Mouse (Mus musculus): ENCODE results near the gene Terb1. TPM values are rescaled to one million over a fixed set of nuclear protein-coding genes. Genes with fewer than 3 reads are reported as not detected.

Gene Terb1
- polyA plus RNA-seq, 1 experiment from 2014 or later, result 0.32 TPM

GRCm38 (mm10) chr8:104433191-104433842 is 76.4 kb downstream of the Terb1 start:
- no peaks in the 10 kb centered on the region for H3K9me3 ChIP-seq
- no peak overlapping the region for H3K27ac ChIP-seq (replicated peaks)
- no peaks in the 10 kb centered on the region for H3K27me3 ChIP-seq
- ATAC-seq (ENCODE audit: low FRiP score, low read depth), result no peak
- H3K36me3 ChIP-seq, result peaks cover 97% of the 10 kb centered on the region
- no peak overlapping the region for H3K4me3 ChIP-seq
- WGBS, result 97% methylated on average over 5 of the region's 5 CpGs
- no peak overlapping the region for H3K4me2 ChIP-seq (replicated peaks)
- H3K9ac ChIP-seq (replicated peaks), result no peak overlapping the region
- peaks cover 5% of the 10 kb centered on the region; the same call in 1 of the 2 replicates for H3K4me1 ChIP-seq

- no peak overlapping the region for H3K9ac ChIP-seq (replicated peaks)
- ATAC-seq (ENCODE audit: low FRiP score, low read depth), result no peak
- 98% methylated on average over 6 of the region's 6 CpGs for WGBS
- H3K27ac ChIP-seq (replicated peaks), result no peak overlapping the region
- H3K4me3 ChIP-seq, result no peak overlapping the region
- peaks cover 99% of the 10 kb centered on the region for H3K36me3 ChIP-seq
- H3K4me2 ChIP-seq (replicated peaks), result no peak overlapping the region
- peaks cover 5% of the 10 kb centered on the region; the same call in 1 of the 2 replicates for H3K4me1 ChIP-seq
- H3K9me3 ChIP-seq, result no peaks in the 10 kb centered on the region
- no peaks in the 10 kb centered on the region for H3K27me3 ChIP-seq
These were observed 77.1 kb downstream of the Terb1 start for GRCm38 (mm10) chr8:104432656-104433055.

- Histone ChIP-seq H3K27ac (replicated peaks) (no peak overlapping the region), H3K9me3 (no peaks in the 10 kb centered on the region), H3K4me3 (no peak overlapping the region), H3K36me3 (peaks cover 99% of the 10 kb centered on the region), H3K4me2 (replicated peaks) (no peak overlapping the region), H3K27me3 (no peaks in the 10 kb centered on the region), H3K9ac (replicated peaks) (no peak overlapping the region), H3K4me1 (peaks cover 3% of the 10 kb centered on the region; the same call in 1 of the 2 replicates)
- ATAC-seq (ENCODE audit: low FRiP score, low read depth), result no peak
- 87% methylated on average over 7 of the region's 7 CpGs for WGBS
These were observed 79.5 kb downstream of the Terb1 start for GRCm38 (mm10) chr8:104430230-104430629.

GRCm38 (mm10) chr8:104427703-104428102 is 82.0 kb downstream of the Terb1 start:
- Histone ChIP-seq H3K27me3 (no peaks in the 10 kb centered on the region), H3K36me3 (peaks cover 98% of the 10 kb centered on the region), H3K9ac (replicated peaks) (no peak overlapping the region), H3K4me2 (replicated peaks) (no peak overlapping the region), H3K4me1 (no peaks in the 10 kb centered on the region), H3K27ac (replicated peaks) (no peak overlapping the region), H3K9me3 (no peaks in the 10 kb centered on the region), H3K4me3 (no peak overlapping the region)
- 94% methylated on average over 13 of the region's 13 CpGs for WGBS
- ATAC-seq (ENCODE audit: low FRiP score, low read depth), result no peak

GRCm38 (mm10) chr8:104422313-104422712 is 87.4 kb downstream of the Terb1 start:
- ATAC-seq (ENCODE audit: low FRiP score, low read depth), result no peak
- WGBS, result 93% methylated on average over 6 of the region's 6 CpGs
- no peak overlapping the region for H3K9ac ChIP-seq (replicated peaks)

GRCm38 (mm10) chr8:104416022-104416421 is 93.7 kb downstream of the Terb1 start:
- Histone ChIP-seq H3K4me1 (no peaks in the 10 kb centered on the region), H3K27ac (replicated peaks) (no peak overlapping the region), H3K9ac (replicated peaks) (no peak overlapping the region), H3K4me3 (no peak overlapping the region), H3K27me3 (no peaks in the 10 kb centered on the region), H3K4me2 (replicated peaks) (no peak overlapping the region), H3K9me3 (no peaks in the 10 kb centered on the region), H3K36me3 (peaks cover 39% of the 10 kb centered on the region)
- no peak for ATAC-seq (ENCODE audit: low FRiP score, low read depth)
- WGBS, result 88% methylated on average over 6 of the region's 6 CpGs

More at GRCm38 (mm10) chr8:104422313-104422712, 87.4 kb downstream of the Terb1 start:
- Histone ChIP-seq H3K4me3 (no peak overlapping the region), H3K4me1 (no peaks in the 10 kb centered on the region), H3K36me3 (peaks cover 95% of the 10 kb centered on the region), H3K27me3 (no peaks in the 10 kb centered on the region), H3K27ac (replicated peaks) (no peak overlapping the region), H3K9me3 (no peaks in the 10 kb centered on the region), H3K4me2 (replicated peaks) (no peak overlapping the region)

GRCm38 (mm10) chr8:104414204-104414603 is 95.5 kb downstream of the Terb1 start:
- no peak overlapping the region for H3K4me2 ChIP-seq (replicated peaks)
- no peaks in the 10 kb centered on the region for H3K9me3 ChIP-seq
- WGBS, result 59% methylated on average over 3 of the region's 3 CpGs
- no peak overlapping the region for H3K9ac ChIP-seq (replicated peaks)
- H3K4me3 ChIP-seq, result no peak overlapping the region
- ATAC-seq (ENCODE audit: low FRiP score, low read depth), result no peak
- H3K36me3 ChIP-seq, result peaks cover 21% of the 10 kb centered on the region
- no peaks in the 10 kb centered on the region for H3K4me1 ChIP-seq
- no peak overlapping the region for H3K27ac ChIP-seq (replicated peaks)
- no peaks in the 10 kb centered on the region for H3K27me3 ChIP-seq

GRCm38 (mm10) chr8:104413770-104414169 is 95.9 kb downstream of the Terb1 start:
- Histone ChIP-seq H3K27me3 (no peaks in the 10 kb centered on the region), H3K9me3 (no peaks in the 10 kb centered on the region), H3K27ac (replicated peaks) (no peak overlapping the region), H3K4me3 (no peak overlapping the region), H3K36me3 (peaks cover 17% of the 10 kb centered on the region), H3K9ac (replicated peaks) (no peak overlapping the region), H3K4me1 (no peaks in the 10 kb centered on the region), H3K4me2 (replicated peaks) (no peak overlapping the region)
- 0 out of 2 replicates have a peak, but pooled peaks have one; percentile 38 for ATAC-seq (ENCODE audit: low FRiP score, low read depth)
- WGBS, result 79% methylated on average over 4 of the region's 4 CpGs

GRCm38 (mm10) chr8:104412805-104413532 is 96.7 kb downstream of the Terb1 start:
- H3K4me3 ChIP-seq, result no peak overlapping the region
- no peaks in the 10 kb centered on the region for H3K27me3 ChIP-seq
- no peak overlapping the region for H3K4me2 ChIP-seq (replicated peaks)
- peaks cover 11% of the 10 kb centered on the region for H3K36me3 ChIP-seq
- no peak overlapping the region for H3K9ac ChIP-seq (replicated peaks)
- no peaks in the 10 kb centered on the region for H3K9me3 ChIP-seq
- ATAC-seq (ENCODE audit: low FRiP score, low read depth), result no peak
- H3K4me1 ChIP-seq, result no peaks in the 10 kb centered on the region
- no peak overlapping the region for H3K27ac ChIP-seq (replicated peaks)
- 85% methylated on average over 7 of the region's 7 CpGs for WGBS

GRCm38 (mm10) chr8:104411972-104412371 is 97.7 kb downstream of the Terb1 start:
- Histone ChIP-seq H3K4me1 (no peaks in the 10 kb centered on the region), H3K27ac (replicated peaks) (no peak overlapping the region), H3K4me2 (replicated peaks) (no peak overlapping the region), H3K27me3 (no peaks in the 10 kb centered on the region), H3K9me3 (no peaks in the 10 kb centered on the region), H3K4me3 (no peak overlapping the region), H3K36me3 (peaks cover under 1% of the 10 kb centered on the region), H3K9ac (replicated peaks) (no peak overlapping the region)
- ATAC-seq (ENCODE audit: low FRiP score, low read depth), result no peak
- 82% methylated on average over 3 of the region's 3 CpGs for WGBS

GRCm38 (mm10) chr8:104411468-104411867 is 98.2 kb downstream of the Terb1 start:
- Histone ChIP-seq H3K27ac (replicated peaks) (no peak overlapping the region), H3K27me3 (no peaks in the 10 kb centered on the region), H3K9me3 (no peaks in the 10 kb centered on the region), H3K4me3 (no peak overlapping the region), H3K9ac (replicated peaks) (no peak overlapping the region), H3K4me2 (replicated peaks) (no peak overlapping the region), H3K4me1 (no peaks in the 10 kb centered on the region), H3K36me3 (no peaks in the 10 kb centered on the region)
- WGBS, result 91% methylated on average over 3 of the region's 3 CpGs
- no peak for ATAC-seq (ENCODE audit: low FRiP score, low read depth)

GRCm38 (mm10) chr8:104410628-104411273 is 99.0 kb downstream of the Terb1 start:
- ATAC-seq (ENCODE audit: low FRiP score, low read depth), result no peak
- no peaks in the 10 kb centered on the region for H3K4me1 ChIP-seq
- H3K36me3 ChIP-seq, result no peaks in the 10 kb centered on the region
- no peak overlapping the region for H3K4me3 ChIP-seq
- no peak overlapping the region for H3K4me2 ChIP-seq (replicated peaks)
- 47% methylated on average over 7 of the region's 7 CpGs for WGBS
- no peak overlapping the region for H3K9ac ChIP-seq (replicated peaks)
- H3K9me3 ChIP-seq, result no peaks in the 10 kb centered on the region
- H3K27ac ChIP-seq (replicated peaks), result no peak overlapping the region
- no peaks in the 10 kb centered on the region for H3K27me3 ChIP-seq

Measured in midbrain, embryonic 12.5 days (tissue).